Mouse (Mus musculus) cerebellum, adult 8-10 months (tissue): ENCODE data around the gene Irak2.
"Not testable (repeated sequence)": the region's sequence is repeated elsewhere in the genome, so short reads cannot be mapped to it uniquely, and the experiment has no call there.

Experiments
- DNase-seq: peaks from one replicate; pipeline ENCODE4 v3.0.0; 2022

The Irak2 gene

DNA sequence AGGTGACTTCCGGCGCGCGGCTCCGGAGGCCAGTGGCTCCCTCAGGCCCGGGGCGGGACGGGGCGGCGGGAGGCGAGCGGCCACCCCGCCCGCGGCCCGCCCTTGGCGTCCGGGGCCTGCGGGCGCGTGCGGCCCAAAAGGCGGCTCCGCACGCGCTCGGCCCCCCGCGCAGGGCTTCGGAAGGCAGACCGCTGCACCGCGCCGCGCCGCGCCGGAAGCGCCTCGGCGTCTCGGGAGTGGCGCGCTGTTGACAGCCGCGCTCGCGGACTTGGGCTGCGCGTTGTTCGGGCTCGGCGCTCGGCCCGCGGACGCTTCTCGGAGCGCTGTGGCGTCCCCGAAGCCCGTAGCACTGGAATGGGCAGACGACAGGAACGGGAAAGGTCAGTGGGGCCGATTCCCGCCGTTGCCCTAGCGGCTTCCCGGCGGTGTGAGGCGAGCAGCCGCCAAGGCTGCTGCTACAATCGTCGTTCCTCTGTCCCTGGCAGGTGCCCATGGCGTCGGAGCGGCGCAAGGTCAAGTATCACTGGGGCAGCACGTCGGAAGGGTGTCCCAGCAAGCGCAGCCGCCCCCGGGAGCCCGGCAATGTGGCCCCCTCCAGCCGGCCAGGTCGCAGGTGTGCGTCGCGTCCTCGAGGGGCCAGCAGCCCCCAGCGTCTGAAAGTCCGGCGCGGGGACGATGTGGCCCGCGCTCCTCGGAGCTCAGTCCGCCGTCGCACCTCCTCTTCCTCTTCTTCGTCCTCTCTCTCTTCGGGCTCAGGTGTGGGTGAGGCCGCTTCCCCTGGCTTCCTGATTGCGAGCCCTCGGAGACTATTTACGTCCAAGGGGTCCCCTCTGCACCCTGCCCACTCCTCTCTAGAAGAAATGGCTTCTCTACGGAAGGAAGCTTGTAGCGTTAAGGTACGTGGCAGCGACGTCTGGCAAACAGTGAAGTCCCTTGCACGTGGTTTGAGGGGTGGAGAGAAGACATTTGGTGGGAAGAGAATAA, 59.2 kb downstream of the Irak2 start:
- DNase-seq: peak; percentile 42

DNA sequence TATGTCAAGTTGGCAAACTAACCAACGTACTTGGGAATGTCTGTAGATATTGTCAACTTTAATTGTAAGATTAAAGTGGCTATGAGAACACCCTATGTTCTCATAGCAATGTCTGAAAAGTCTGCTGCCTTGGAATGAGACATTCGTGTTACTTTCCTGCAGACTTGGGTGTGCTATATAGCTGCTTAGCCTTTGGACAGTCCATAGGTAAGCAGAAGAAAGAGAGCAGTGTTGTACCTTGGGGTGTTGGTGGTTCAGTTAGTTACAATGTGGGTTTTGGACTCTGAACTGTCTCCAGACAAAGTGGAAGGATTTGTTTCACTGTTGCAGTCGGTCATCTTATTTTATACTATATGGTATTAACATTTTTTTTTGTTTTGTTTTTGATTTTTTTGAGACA, 74.5 kb downstream of the Irak2 start:
- DNase-seq: no peak

DNA sequence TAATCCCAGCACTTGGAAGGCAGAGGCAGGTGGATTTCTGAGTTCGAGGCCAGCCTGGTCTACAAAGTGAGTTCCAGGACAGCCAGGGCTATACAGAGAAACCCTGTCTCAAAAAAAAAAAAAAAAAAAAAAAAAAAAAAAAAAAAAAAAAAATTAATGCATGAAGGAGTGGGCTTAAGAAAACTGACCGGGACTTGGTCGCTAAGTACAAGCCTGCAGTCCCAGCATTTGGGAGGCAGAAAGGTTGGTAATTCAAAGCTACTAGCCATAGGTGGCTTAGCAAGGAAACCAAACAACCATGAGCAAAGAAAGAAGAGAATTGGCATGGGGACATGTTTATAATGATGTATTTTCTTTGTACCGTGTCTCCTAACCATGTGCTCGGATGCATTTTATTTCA, 75.1 kb downstream of the Irak2 start:
- not testable (repeated sequence) for DNase-seq

DNA sequence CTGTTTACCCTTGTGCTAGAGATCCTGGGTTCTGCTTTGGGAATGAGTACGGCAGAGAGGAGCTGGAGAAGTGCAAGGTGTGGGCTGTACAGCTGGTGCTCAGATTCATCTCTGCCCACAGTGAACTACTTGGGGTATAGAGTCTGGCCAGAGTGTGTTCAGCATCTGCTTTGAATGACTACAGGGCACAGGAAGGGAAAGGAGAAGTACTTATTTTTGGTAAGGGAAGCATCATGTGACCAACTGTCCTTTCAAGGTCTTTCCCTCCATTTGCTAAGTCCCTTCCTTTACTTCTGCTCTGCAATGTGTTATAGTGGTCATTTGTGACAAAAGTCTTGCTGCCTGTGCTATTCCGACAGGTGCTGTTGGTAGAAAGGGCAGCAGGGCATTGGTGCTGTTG, 76.0 kb downstream of the Irak2 start:
- DNase-seq: no peak

DNA sequence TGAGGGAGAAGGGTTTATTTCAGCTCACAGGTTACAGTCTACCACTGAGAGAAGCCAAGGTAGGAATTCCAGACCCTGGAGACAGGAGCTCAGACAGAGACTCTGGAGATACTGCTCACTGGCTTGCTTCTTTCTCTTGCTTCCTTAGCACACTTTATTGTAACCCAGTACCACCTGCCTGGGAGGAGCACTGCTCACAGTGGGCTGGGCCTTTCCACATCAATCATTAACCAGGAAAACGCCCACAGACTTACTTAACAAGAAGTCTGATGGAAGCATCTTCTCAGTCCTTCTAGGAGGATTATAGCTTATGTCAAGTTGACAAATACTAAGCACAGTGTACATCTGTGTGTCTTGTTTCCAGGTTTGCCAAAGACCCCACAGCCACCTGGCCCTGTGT, 76.5 kb downstream of the Irak2 start:
- DNase-seq: no peak

DNA sequence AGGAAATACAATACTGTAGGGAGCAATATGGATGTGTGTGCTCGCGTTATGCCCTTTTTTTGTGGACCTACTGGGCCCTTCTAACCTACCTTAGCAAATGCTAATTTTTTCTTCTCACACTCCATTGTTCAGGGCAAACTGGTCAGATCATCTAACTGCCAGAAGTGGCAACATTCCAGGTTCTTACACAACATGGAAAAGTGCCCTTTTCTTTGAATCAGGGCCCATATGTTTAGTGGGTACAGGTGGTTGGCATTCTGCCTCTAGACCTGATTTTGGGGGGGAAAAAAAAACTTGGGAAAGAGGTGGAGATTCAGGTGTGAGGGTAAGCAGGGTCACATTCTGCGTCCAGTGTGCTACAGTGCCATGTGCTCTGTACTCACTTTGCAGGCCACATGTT, 79.3 kb downstream of the Irak2 start:
- peak; percentile 46 for DNase-seq

DNA sequence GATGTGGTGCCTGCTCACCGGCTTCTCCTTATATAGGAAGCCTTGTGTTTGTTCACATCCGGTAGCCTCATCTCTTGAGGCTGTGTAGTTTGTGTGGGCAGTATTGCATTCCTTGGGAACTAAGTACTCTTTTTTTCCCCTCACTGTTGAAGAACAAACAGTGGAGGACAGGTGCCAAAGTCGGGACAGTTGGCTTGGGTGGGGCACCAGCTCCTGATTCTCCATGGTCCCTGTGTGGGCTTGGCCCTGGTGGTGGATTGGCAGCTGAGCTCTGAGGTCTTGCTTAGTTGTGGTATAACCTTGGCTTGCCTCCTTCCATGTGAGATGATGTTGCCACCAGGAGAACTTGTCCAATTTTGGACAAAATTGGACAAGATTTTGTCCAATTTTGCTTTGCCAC, 81.6 kb downstream of the Irak2 start, which contains the start of gene Ghrl:
TSS of gene Ghrl (minus strand) at position 3 of the 400 bp plus-strand sequence.
- no peak for DNase-seq

DNA sequence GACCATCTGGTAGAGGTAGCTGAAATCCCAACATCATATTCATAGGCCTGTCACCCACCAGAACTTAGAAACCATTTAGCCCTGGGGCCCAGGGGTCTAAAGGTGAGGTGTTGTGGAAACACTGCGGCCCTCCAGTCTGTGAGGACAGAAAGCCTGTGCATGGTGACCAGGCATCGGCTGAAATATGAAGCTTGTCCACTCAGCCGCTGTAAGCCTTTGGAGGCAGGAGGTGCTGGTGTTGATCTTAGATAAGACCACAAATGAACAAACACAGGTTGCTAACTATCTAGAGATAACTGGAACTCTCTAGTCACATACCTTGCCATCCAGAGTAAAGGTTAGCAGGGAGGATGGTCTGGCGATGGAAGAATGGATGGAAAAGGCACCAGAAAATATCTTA, 82.8 kb downstream of the Irak2 start:
- no peak for DNase-seq

DNA sequence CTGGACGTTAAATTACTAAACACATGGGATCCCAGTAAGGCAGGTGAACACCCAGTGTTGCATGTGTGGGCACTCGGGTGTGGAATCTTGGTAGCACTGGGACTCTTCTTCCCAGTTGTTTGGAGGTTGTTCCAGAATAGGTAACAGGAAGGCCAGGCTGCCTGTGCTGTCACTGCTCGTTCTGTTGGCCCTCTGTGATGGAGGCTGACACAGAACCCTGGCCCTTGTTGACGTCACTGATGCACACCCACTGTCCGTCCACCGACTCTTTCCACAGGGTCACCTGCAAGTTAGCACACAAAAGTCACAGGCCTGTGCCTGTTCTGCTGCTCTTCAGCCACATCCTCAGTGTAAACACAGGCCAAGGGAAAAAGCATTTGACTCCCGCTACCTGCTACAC, 89.9 kb downstream of the Irak2 start:
- DNase-seq: no peak

DNA sequence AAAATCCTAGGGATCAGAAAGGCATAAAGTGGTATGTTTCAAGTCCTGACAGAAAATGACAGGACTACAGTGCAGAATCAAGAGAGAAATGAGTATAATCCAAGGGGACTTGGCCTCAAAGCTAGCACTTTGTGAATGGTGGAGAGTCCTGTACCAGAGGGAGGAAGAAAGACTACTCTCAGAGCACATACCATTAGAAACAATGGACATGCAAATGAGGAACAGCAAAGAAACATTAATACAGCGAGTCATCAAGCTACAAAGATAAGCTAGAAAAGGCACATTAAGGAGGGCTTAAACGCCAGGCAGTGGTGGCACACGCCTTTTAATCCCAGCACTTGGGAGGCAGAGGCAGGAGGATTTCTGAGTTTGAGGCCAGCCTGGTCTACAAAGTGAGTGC, 93.0 kb downstream of the Irak2 start:
- DNase-seq: no peak

DNA sequence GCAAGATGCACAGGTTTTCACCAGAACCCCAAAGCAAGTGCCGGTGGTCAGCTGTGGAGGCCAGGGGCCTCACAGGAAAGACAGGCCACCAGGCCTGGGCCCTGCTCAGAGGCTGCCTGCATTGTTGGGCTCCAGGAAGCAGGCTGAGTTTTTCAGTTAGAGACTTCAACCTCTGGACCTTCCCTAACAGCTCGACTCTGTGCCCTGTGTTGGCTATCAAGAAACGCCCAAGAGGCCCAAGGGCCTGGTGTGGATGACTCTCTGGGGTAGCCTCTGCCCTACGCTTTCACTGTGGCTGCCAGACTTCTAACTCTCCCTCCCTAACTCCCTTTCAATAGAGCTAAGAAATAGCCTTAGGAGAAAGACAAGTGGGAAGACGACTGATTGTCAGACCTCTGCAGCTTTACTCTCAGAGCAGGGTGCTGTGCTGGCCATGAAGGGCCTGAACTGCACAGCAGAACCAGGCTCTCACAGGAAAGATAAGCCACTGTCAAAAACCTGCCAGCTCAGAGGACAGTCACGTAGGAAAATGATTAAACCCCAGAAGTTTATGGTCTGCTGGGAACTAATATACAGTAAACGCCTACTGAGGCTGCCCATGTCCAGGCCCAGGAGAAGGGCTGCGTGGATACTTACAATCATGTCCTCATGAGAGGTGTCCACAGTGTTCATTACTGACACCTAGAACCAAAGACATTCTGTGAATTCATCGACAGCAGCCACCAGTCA, 99.2 kb downstream of the Irak2 start:
- DNase-seq: no peak

DNA sequence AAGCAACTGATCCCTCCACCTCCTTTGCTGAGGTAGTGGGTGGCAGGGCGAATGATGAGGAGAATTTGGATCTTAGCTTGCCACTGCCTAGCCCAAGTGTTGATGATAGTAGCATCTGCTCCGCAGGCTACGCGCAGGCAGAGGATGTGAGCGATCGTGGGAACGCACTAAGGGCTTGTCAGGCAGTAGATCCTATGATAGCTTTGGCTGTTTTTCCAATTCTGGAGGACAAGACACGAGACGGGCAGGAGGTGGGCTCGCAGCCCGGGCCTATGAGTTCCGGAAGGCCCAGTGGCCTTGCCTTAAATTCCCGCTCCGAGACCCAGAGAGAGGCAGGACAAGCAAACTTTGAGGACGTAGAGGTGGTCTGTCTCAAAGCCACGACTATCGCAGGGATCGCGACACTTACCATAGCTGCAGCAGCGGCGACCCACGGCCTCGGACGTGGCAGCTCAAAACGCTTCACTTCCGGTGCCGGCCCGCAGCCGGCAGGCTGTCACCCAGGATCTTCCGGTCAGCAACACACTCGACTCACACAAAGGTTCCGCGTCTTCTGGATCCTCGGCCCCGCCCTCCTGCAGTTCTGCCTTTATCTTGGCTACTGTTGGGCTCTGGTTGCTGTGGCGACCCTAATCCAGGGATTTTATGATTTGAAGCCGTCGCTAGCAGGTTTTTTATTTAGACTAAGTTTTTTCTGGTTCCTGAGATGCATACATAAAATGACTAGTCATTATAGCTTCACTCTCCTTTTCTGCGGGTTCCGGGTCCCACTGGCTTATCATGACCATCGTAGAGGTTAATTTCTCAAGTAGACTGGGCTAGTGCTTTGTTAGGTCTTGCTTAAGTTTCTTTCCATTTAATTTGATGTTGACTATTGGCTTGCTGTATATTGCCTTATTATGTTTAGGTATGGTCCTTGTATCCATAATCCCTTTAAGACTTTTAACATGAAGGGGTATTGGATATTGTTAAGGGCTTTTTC, 102.3 kb downstream of the Irak2 start, which contains the start of gene Sec13:
TSS of gene Sec13 (minus strand) at position 508 of the 982 bp plus-strand sequence.
- DNase-seq: peak; percentile 82

DNA sequence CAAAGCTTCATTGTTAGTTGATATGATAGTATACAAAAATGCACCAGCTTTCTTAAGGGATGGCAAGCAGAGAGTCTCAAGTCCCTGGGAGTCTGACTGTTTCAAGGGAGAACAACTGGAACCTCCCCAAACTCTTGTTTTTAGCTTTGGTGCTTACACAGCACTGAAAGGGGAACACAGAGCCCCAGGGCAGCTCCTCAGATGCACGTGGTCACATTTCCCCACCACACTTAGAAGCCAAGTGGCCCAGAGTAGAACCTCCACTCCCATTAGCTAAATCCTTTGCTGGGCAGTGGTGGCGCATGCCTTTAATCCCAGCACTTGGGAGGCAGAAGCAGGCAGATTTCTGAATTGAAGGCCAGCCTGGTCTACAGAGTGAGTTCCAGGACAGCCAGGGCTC, 103.2 kb downstream of the Irak2 start:
- DNase-seq: no peak

DNA sequence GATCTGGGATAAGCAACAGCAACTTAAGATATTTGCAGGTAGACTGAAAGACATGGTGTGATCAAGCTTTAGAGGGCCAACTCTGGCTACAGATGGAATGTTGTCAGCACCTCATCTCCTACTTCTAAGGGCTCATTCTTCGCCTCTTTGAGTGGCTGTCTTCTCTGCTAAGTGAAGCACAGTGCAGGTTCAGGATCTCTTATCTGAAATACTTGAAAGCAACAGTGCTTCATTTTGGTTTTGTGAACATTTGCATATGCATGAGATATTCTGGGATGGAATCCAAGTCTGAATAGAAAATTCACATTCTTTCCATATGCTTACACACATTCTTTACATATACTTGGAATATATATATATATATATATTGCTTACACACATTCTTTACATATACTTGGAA, 104.1 kb downstream of the Irak2 start:
- DNase-seq: no peak

DNA sequence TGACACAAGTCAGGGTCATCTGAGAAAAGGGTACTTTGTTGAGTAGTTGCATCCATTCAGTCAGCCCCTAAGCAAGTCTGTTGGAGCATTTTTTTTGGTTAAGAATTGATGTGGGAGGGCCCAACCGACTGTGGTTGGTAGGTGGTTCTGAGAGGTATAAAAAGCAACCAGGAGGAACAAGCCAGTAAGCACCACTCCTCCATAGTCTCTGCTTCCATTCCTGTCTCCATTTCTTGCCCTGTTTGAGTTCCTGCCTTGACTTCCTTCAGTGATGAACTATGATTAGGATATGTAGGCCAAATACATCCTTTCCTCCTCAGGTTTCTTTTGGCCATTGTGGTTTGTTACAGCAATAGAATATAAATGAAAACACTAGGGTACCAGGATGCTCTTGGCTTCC, 104.8 kb downstream of the Irak2 start:
- no peak for DNase-seq
